Mouse (Mus musculus) CH12.LX (cell line): ENCODE measurements around the gene Actl6b. TPM values are rescaled to one million over a fixed set of nuclear protein-coding genes. Genes with fewer than 3 reads are reported as not detected.

Source experiments
- DNase-seq: peaks from one replicate; pipeline ENCODE4 v3.0.0-alpha.2; 2013; ENCODE audit errors: extremely low read depth
- H3K27ac ChIP-seq: 2 replicates; pipeline ENCODE4 v1.5.1; 2012; ENCODE audit warnings: low read depth, mild to moderate bottlenecking, control low read depth, moderate library complexity; ENCODE audit not compliant: insufficient read depth
- H3K27me3 ChIP-seq: replicated peaks from 2 replicates; pipeline ENCODE3; 2012; ENCODE audit warnings: inconsistent platforms
- H3K36me3 ChIP-seq, 2 experiments: replicated peaks in 1 of 2; 2 replicates each; pipeline versions ENCODE3 to v1.6.1; 2012; ENCODE audit warnings: inconsistent platforms in 1 of 2, low read length in 1 of 2, mild to moderate bottlenecking in 1 of 2, mixed read lengths in 1 of 2, moderate library complexity in 1 of 2; ENCODE audit not compliant: control insufficient read depth in 1 of 2, insufficient read depth in 1 of 2
- H3K4me1 ChIP-seq, 2 experiments: 2 replicates each; pipeline ENCODE4 v1.6.1; 2012; ENCODE audit warnings: inconsistent platforms in 1 of 2, moderate library complexity in 1 of 2; ENCODE audit not compliant: insufficient read depth in 2 of 2, control insufficient read depth in 1 of 2
- H3K4me2 ChIP-seq: 2 replicates; pipeline ENCODE4 v1.6.1; 2012; ENCODE audit warnings: low read depth, mild to moderate bottlenecking, control low read depth; ENCODE audit not compliant: poor library complexity, insufficient read depth, severe bottlenecking
- H3K4me3 ChIP-seq, 3 experiments: fragments of 150-350 bp in 1 of 3; sonication (generic) in 1 of 3; replicated peaks in 1 of 3; 2 replicates each; pipeline versions ENCODE3 to v1.5.1; 2011 to 2012; ENCODE audit warnings: low read depth in 2 of 3, low read length in 2 of 3, mild to moderate bottlenecking in 2 of 3, moderate library complexity in 2 of 3, control low read depth in 1 of 3, improper control_type of control experiment in 1 of 3, inconsistent platforms in 1 of 3, mixed read lengths in 1 of 3; ENCODE audit not compliant: poor library complexity in 1 of 3
- H3K79me2 ChIP-seq: replicated peaks from 2 replicates; pipeline ENCODE4 v1.6.1; 2012; ENCODE audit warnings: mild to moderate bottlenecking, moderate library complexity; ENCODE audit not compliant: control insufficient read depth, poor library complexity, insufficient read depth, severe bottlenecking; ENCODE audit errors: extremely low read depth
- H3K9ac ChIP-seq: 2 replicates; pipeline ENCODE4 v1.6.1; 2012; ENCODE audit warnings: low read depth, mild to moderate bottlenecking, control low read depth, moderate library complexity; ENCODE audit not compliant: insufficient read depth
- H3K9me3 ChIP-seq: replicated peaks from 2 replicates; pipeline ENCODE3; 2012; ENCODE audit warnings: low read length, inconsistent platforms, mixed read lengths
- BHLHE40 ChIP-seq: IDR thresholded peaks from 2 replicates; pipeline ENCODE4 v1.6.1; 2011; ENCODE audit warnings: mild to moderate bottlenecking, low read depth, low read length, improper control_type of control experiment
- ELF1 ChIP-seq: IDR thresholded peaks from 2 replicates; pipeline ENCODE4 v1.6.1; 2014; ENCODE audit warnings: low read depth, mild to moderate bottlenecking, inconsistent platforms, low read length, improper control_type of control experiment
- GABPA ChIP-seq: IDR thresholded peaks from 2 replicates; pipeline ENCODE4 v1.6.1; 2012; ENCODE audit warnings: low read depth, low read length, improper control_type of control experiment, inconsistent platforms; ENCODE audit not compliant: insufficient replicate concordance
- HCFC1 ChIP-seq: IDR thresholded peaks from 2 replicates; pipeline ENCODE4 v1.6.1; 2012; ENCODE audit warnings: low read depth, mild to moderate bottlenecking, inconsistent platforms, low read length, improper control_type of control experiment
- IRF4 ChIP-seq: IDR thresholded peaks from 2 replicates; pipeline ENCODE4 v1.6.1; 2014; ENCODE audit warnings: low read depth, mild to moderate bottlenecking, inconsistent platforms, low read length, improper control_type of control experiment
- JUND ChIP-seq: conservative IDR thresholded peaks from 2 replicates; pipeline ENCODE4 v1.6.1; 2011; ENCODE audit warnings: low read depth, low read length, improper control_type of control experiment
- MYC ChIP-seq: IDR thresholded peaks from 2 replicates; pipeline ENCODE4 v1.6.1; 2011; ENCODE audit warnings: low read depth, mild to moderate bottlenecking, improper control_type of control experiment, low read length
- NRF1 ChIP-seq: IDR thresholded peaks from 2 replicates; pipeline ENCODE4 v1.6.1; 2014; ENCODE audit warnings: low read depth, mild to moderate bottlenecking, inconsistent platforms, low read length, improper control_type of control experiment, moderate library complexity
- POLR2A ChIP-seq: IDR thresholded peaks from 2 replicates; pipeline ENCODE4 v1.6.1; 2011; ENCODE audit warnings: low read depth, mild to moderate bottlenecking, improper control_type of control experiment, low read length
- POLR2AphosphoS2 ChIP-seq: IDR thresholded peaks from 2 replicates; pipeline ENCODE4 v1.6.1; 2011; ENCODE audit warnings: low read depth, low read length, improper control_type of control experiment
- SMC3 ChIP-seq: IDR thresholded peaks from 2 replicates; pipeline ENCODE4 v1.6.1; 2011; ENCODE audit warnings: low read depth, low read length, improper control_type of control experiment
- TBP ChIP-seq: conservative IDR thresholded peaks from 2 replicates; pipeline ENCODE4 v1.6.1; 2011; ENCODE audit warnings: low read depth, low read length, improper control_type of control experiment
- ZC3H11A ChIP-seq: IDR thresholded peaks from 2 replicates; pipeline ENCODE4 v1.6.1; 2012; ENCODE audit warnings: low read depth, mild to moderate bottlenecking, inconsistent platforms, low read length, improper control_type of control experiment
- ZKSCAN1 ChIP-seq: IDR thresholded peaks from 2 replicates; pipeline ENCODE4 v1.6.1; 2012; ENCODE audit warnings: low read depth, inconsistent platforms, low read length, improper control_type of control experiment, borderline replicate concordance
- dilution Hi-C: fragments of 300-500 bp; cut with MboI; formaldehyde crosslinking; loops from 2 replicates; pipeline ENCODE4 v1.14.3; 2020; ENCODE audit warnings: low sequenced_read_pairs; ENCODE audit not compliant: extremely low pct_unique_long_range_greater_than_20kb, extremely low pct_ligation_motif_present
- in situ Hi-C: fragments of 300-500 bp; cut with MboI; formaldehyde crosslinking; loops from 3 replicates; pipeline ENCODE4 v1.14.3; 2019; ENCODE audit warnings: low sequenced_read_pairs, low pct_ligation_motif_present, low pct_unique_long_range_greater_than_20kb, mixed read lengths
- polyA plus RNA-seq: library from polyadenylated mRNA; unstranded; fragments of >175 nt; gene quantifications from 2 replicates; pipeline ENCODE4 v1.2.1, GENCODE M21; 2012; ENCODE audit warnings: low read depth; ENCODE audit not compliant: insufficient read length
- total RNA-seq, 2 experiments: library from RNA; depleted of rRNA; stranded (reverse); fragments of 300-350 nt in 1 of 2; fragments of >200 nt in 1 of 2; gene quantifications; 2 replicates each; pipeline ENCODE4 v1.2.3; 2012 to 2014

Gene Actl6b
- total and polyA plus RNA-seq, 3 experiments = not detected

DNA sequence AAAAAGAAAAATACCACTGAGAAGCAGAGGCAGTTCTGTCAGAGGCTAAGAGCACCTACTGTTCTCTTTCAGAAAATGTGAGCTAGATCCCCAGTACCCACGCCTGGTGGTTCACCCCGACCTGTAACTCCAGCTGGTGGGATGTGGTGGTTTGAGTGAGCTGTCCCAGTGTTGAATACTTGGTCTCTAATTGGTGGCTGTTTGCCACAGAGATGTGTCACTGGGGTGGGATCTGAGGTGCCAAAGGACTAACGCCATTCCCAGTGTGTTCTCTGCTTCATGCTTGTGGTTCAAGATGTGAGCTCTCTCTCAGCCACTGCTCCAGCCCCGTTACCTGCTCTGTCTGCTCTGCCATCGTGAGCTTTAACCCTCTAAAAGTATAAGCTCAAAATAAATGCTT, 37.2 kb downstream of the Actl6b start:
- H3K79me2 ChIP-seq = no peaks in the 10 kb centered on the region
- H3K27me3 ChIP-seq = no peaks in the 10 kb centered on the region
- no peaks in the 10 kb centered on the region for H3K36me3 ChIP-seq
- DNase-seq = no peak
- in situ Hi-C loops = no loop called here
- peaks cover 6% of the 10 kb centered on the region for H3K9me3 ChIP-seq
- no peak overlapping the region for H3K4me3 ChIP-seq
- H3K4me1 ChIP-seq = no peaks in the 10 kb centered on the region; a peak in 1 of 4 replicates
- H3K4me2 ChIP-seq = no peak overlapping the region
- no peak overlapping the region for H3K9ac ChIP-seq
- TF ChIP-seq POLR2AphosphoS2 (no peak), ELF1 (no peak), NRF1 (no peak), SMC3 (no peak), TBP (no peak), JUND (no peak), ZKSCAN1 (no peak)
- H3K27ac ChIP-seq = no peak overlapping the region
- dilution Hi-C loops = no loop called here

DNA sequence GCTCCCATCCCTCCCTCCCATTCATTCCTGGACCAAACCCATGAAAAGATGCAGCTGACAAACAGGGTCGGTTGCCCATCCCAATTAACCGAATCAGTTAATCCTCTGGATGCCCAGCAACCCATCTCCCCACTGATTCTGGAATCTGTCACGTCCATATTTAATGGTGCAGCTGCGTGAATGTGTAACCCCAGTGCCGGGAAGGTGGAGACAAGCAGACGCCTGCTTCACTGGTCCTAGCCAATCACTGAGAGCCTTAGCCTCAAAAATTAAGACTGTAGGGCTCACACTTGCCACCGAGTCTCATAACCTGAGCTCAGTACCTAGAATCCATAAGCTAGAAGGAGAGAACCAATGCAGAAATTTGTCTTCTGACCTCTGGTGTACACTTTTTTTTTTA, 42.6 kb downstream of the Actl6b start:
- Histone ChIP-seq H3K4me1 (peaks cover 8 to 13% of the 10 kb centered on the region in 2 experiments), H3K79me2 (no peaks in the 10 kb centered on the region), H3K9ac (no peak overlapping the region), H3K4me2 (no peak overlapping the region), H3K27me3 (no peaks in the 10 kb centered on the region), H3K4me3 (no peak overlapping the region), H3K9me3 (no peaks in the 10 kb centered on the region), H3K36me3 (peaks cover 12 to 22% of the 10 kb centered on the region in 2 experiments), H3K27ac (no peak overlapping the region)
- dilution Hi-C loops = no loop called here
- in situ Hi-C loops = no loop called here
- no peak for DNase-seq
- TF ChIP-seq ELF1 (no peak), ZC3H11A (no peak), JUND (no peak), POLR2A (no peak), TBP (no peak), MYC (no peak), GABPA (no peak), BHLHE40 (no peak), IRF4 (no peak)

DNA sequence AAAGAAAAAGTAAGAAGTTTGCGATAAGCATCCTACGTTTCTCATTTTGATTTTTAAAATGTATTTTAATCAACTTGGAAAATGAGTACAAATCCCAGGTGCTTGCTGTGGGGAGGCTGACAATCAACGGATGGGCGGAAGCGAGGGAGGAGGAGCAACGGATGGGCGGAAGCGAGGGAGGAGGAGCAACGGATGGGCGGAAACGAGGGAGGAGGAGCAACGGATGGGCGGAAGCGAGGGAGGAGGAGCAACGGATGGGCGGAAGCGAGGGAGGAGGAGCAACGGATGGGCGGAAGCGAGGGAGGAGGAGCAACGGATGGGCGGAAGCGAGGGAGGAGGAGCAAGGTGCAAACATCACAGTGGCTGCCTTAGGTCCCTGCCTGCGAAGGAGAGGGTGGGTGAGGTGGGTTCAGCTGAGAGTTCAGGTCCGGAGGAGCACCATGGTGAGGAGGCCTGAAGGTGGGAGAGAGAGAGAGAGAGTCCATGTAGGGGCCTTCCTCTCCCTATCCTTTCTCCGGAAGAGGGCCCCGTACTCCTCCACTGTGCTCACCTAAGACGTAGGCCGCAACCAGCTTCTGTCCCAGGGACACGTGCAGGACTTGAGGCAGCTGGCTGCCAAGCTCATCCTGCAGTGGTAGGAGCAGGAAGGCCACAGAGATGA, 43.4 kb downstream of the Actl6b start:
- H3K9ac ChIP-seq = no peak overlapping the region
- no peak overlapping the region for H3K27ac ChIP-seq
- no peaks in the 10 kb centered on the region for H3K27me3 ChIP-seq
- no peaks in the 10 kb centered on the region for H3K9me3 ChIP-seq
- no peak overlapping the region for H3K4me3 ChIP-seq
- H3K79me2 ChIP-seq = no peaks in the 10 kb centered on the region
- no peak overlapping the region for H3K4me2 ChIP-seq
- peaks cover 8 to 13% of the 10 kb centered on the region in 2 experiments for H3K4me1 ChIP-seq
- TF ChIP-seq NRF1 = no peak
- no peak for TF ChIP-seq HCFC1
- DNase-seq = no peak
- dilution Hi-C loops (no loop called here), in situ Hi-C loops (no loop called here)
- peaks cover 12 to 22% of the 10 kb centered on the region in 2 experiments for H3K36me3 ChIP-seq
